Mouse (Mus musculus) forebrain, embryonic 10.5 days (tissue): ENCODE results near the gene B3gat3. TPM values are rescaled to one million over a fixed set of nuclear protein-coding genes. Genes with fewer than 3 reads are reported as not detected.
"Not testable (repeated sequence)": the region's sequence is repeated elsewhere in the genome, so short reads cannot be mapped to it uniquely, and the experiment has no call there.

ENCODE experiments used
- DNase-seq: peaks from one replicate; pipeline ENCODE4 v3.0.0-alpha.2; 2017; ENCODE audit warnings: low spot score; ENCODE audit errors: extremely low spot score
- H3K27ac ChIP-seq: fragments of 300-500 bp; sonication (generic); 2 replicates; pipeline ENCODE4 v1.5.1; 2016; ENCODE audit warnings: mild to moderate bottlenecking
- H3K27me3 ChIP-seq: fragments of 300-500 bp; sonication (generic); 2 replicates; pipeline ENCODE4 v1.6.1; 2016; ENCODE audit warnings: mild to moderate bottlenecking; ENCODE audit not compliant: poor library complexity, severe bottlenecking
- H3K36me3 ChIP-seq: fragments of 300-500 bp; sonication (generic); replicated peaks from 2 replicates; pipeline ENCODE4 v1.6.1; 2016; ENCODE audit warnings: mild to moderate bottlenecking, moderate library complexity
- H3K4me1 ChIP-seq: fragments of 300-500 bp; sonication (generic); 2 replicates; pipeline ENCODE4 v1.6.1; 2016
- H3K4me3 ChIP-seq: fragments of 300-500 bp; sonication (generic); 2 replicates; pipeline ENCODE4 v1.5.1; 2016; ENCODE audit warnings: mild to moderate bottlenecking, moderate library complexity
- H3K9me3 ChIP-seq: fragments of 300-500 bp; sonication (generic); 2 replicates; pipeline ENCODE4 v1.6.1; 2016; ENCODE audit warnings: mild to moderate bottlenecking, moderate library complexity
- WGBS: fragments of 180-500 bp; shearing (Covaris S2); methylation state at CpG from one replicate; pipeline ENCODE4 v1.1.7; 2016; 5-methylcytosine and 5-hydroxymethylcytosine counted together
- polyA plus RNA-seq: library from polyadenylated mRNA; unstranded; fragments of >200 nt; fragmentation: Nextera tagmentation; extraction: Ambion mirVana; gene quantifications from 2 replicates; pipeline ENCODE4 v1.2.1, GENCODE M21; 2016

The B3gat3 gene
- polyA plus RNA-seq, 1 experiment from 2014 or later, result 49.6 TPM

DNA sequence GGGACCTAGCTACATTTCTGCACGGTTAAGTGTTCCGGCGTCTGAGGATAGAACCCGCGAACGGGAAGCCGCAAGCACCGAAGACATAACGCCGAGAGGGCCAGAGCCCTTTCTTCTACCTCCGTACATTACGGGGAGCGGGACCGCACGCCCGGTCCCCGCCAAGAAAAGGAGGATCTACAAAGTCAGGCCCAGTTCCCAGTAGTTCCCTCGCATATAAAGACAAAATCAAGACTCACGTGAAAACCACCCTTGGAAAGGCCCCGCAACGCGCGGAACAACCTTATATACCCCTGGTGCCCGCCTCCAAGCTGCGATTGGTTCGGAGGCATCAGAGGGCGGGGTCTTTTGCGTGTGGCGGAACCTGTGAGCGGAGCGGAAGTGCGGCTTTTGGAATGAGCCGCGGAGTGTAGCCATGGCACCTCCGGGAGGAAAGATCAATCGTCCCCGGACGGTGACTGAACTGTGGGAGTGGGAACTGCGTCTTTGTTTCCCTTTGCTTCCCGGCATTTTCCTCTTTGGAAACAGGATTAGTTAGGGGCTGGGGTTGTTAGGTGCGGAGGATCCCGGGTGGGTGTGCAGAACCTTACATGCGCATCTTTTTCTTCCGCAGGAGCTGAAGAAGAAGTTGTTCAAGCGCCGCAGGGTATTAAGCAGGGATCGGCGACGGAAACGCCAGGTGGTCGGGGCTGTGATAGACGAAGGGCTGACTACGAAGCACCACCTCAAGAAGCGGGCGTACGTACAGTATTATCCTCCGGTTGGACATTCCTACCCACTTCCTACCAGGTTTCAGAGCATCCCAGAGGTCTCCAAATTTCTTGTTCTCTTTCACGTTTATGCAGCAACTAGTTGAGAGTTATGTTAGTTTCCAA, 31.4 kb upstream of the B3gat3 start, which contains the start of the genes 1810009A15Rik and Gm49416:
Gene 1810009A15Rik, plus strand, starts transcription at position 343 of the 875 bp plus-strand sequence.
Gene Gm49416, plus strand, starts transcription at position 416 of the 875 bp plus-strand sequence.
- H3K9me3 ChIP-seq, result no peaks in the 10 kb centered on the region
- H3K27ac ChIP-seq, result peak within 1 kb of the TSS; percentile 96
- peaks cover 22% of the 10 kb centered on the region for H3K36me3 ChIP-seq
- under 1% methylated on average over 58 of the region's 58 CpGs for WGBS
- peak; percentile 95 for DNase-seq
- peak within 1 kb of the TSS; percentile 78 for H3K4me3 ChIP-seq
- H3K27me3 ChIP-seq, result no peaks in the 10 kb centered on the region
- H3K4me1 ChIP-seq, result peaks cover 32% of the 10 kb centered on the region

GRCm38 (mm10) chr19:8892829-8893766, 27.1 kb upstream of the B3gat3 start, which contains the start of gene Ints5:
Gene Ints5, plus strand, starts transcription at chr19:8893005.
- Histone ChIP-seq H3K36me3 (peaks cover 53% of the 10 kb centered on the region), H3K27ac (peak within 1 kb of the TSS; percentile 94), H3K4me3 (peak within 1 kb of the TSS; percentile 84), H3K9me3 (no peaks in the 10 kb centered on the region), H3K4me1 (peaks cover 44% of the 10 kb centered on the region), H3K27me3 (no peaks in the 10 kb centered on the region)
- DNase-seq, result peak; percentile 83
- WGBS, result 4% methylated on average over 54 of the region's 54 CpGs

GRCm38 (mm10) chr19:8895397-8895960, 24.7 kb upstream of the B3gat3 start:
- no peak overlapping the region for H3K27ac ChIP-seq
- peaks cover 52% of the 10 kb centered on the region for H3K36me3 ChIP-seq
- WGBS, result 97% methylated on average over 9 of the region's 9 CpGs
- peak overlapping the region; percentile 1; the same call in 1 of the 2 replicates for H3K4me3 ChIP-seq
- H3K9me3 ChIP-seq, result no peaks in the 10 kb centered on the region
- no peaks in the 10 kb centered on the region for H3K27me3 ChIP-seq
- no peak for DNase-seq
- peaks cover 50% of the 10 kb centered on the region for H3K4me1 ChIP-seq

- H3K4me3 ChIP-seq, result peak overlapping the region; percentile 1; the same call in 1 of the 2 replicates
- 92% methylated on average over 5 of the region's 5 CpGs for WGBS
- not testable (repeated sequence) for H3K27me3 ChIP-seq, H3K27ac ChIP-seq, H3K9me3 ChIP-seq, DNase-seq
- peaks cover 50% of the 10 kb centered on the region for H3K4me1 ChIP-seq
- peaks cover 52% of the 10 kb centered on the region for H3K36me3 ChIP-seq
Measured at GRCm38 (mm10) chr19:8896231-8896630, 23.9 kb upstream of the B3gat3 start.

DNA sequence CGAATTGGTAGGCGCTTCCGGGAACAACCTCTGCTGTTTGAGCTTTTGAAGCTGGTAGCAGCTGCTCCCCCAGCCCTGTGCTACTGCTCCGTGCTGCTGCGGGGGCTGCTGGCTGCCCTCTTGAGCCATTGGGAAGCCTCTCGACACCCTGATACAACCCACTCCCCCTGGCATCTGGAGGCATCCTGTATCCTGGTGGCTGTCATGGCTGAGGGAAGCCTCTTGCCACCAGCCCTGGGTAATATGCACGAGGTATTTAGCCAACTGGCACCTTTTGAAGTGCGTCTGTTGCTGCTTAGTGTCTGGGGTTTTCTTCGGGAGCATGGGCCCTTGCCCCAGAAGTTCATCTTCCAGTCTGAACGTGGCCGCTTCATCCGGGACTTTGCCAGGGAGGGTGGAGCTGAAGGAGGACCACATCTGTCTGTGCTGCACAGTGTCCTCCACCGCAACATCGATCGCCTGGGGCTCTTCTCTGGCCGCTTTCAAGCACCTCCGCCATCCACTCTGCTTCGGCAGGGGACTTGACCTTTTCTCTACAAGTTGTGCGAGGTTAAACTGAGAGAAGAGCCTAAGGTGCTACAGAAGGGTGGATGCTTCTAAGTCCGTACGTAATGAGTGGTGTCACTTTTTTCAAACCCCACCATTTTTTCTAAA, 22.8 kb upstream of the B3gat3 start:
- peak overlapping the region; percentile 96 for H3K27ac ChIP-seq
- WGBS, result 34% methylated on average over 21 of the region's 21 CpGs
- H3K36me3 ChIP-seq, result peaks cover 57% of the 10 kb centered on the region
- DNase-seq, result peak; percentile 55
- not testable (repeated sequence) for H3K27me3 ChIP-seq, H3K9me3 ChIP-seq
- peak overlapping the region; percentile 94 for H3K4me3 ChIP-seq
- H3K4me1 ChIP-seq, result peaks cover 48% of the 10 kb centered on the region

DNA sequence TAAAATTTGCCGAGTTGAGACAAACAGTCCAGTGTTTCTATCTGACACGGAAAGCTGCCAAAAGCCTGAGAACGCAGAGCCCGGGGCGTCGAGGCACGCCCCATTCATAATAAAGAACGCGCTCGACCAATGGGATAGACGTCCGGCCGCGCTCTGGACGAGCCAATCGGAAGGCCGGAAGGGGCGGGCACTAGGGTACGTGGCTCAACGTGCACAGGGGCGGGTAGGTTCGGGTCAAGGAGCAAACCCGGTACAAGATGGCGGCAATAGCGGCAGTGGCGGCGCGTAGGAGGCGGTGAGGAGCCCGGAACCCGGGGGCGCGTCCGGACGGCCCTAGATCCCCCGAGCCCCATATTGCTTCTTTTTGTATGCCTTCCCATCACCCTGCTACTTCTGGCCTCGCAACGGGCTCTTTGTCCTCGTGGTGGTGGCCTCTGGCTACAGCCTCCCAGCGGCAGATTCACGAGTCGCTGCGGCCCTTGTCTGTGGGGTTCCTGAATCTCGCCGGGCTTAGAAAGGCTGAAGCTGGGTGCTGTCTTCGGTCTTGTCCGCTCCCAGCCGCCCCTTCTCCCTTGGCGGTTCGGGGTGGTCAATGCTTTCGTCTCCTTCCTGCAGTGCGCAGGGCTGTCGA, 22.2 kb upstream of the B3gat3 start, which contains the start of gene Ganab:
Gene Ganab, plus strand, starts transcription at position 207 of the 631 bp plus-strand sequence.
- Histone ChIP-seq H3K36me3 (peaks cover 63% of the 10 kb centered on the region), H3K4me1 (peaks cover 44% of the 10 kb centered on the region), H3K27me3 (no peaks in the 10 kb centered on the region), H3K9me3 (no peaks in the 10 kb centered on the region), H3K4me3 (peak within 1 kb of the TSS; percentile 94), H3K27ac (peak within 1 kb of the TSS; percentile 96)
- peak; percentile 98 for DNase-seq
- under 1% methylated on average over 53 of the region's 53 CpGs for WGBS

DNA sequence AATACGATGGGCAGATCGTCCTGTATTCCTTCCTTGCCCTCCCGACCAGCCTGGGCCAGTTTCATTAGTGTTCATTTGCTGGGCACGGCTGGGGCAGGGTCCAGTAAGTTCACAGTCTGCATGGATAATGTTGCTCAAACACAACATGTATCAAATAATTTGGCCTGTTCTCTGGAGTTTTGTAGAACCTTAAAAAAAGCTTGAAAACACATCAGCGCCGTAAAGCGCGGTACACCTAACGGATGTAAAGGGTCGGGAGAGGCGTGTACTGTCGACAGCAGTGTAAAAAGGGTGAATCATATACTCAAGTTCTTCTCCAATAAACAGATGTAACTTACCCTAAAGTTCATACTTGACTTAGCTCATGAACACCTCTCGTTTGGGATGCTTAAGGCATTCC, 21.6 kb upstream of the B3gat3 start:
- H3K27me3 ChIP-seq, result no peaks in the 10 kb centered on the region
- H3K4me3 ChIP-seq, result peak overlapping the region; percentile 94
- WGBS, result 17% methylated on average over 13 of the region's 13 CpGs
- peaks cover 69% of the 10 kb centered on the region for H3K36me3 ChIP-seq
- no peak for DNase-seq
- H3K27ac ChIP-seq, result peak overlapping the region; percentile 96
- peaks cover 41% of the 10 kb centered on the region for H3K4me1 ChIP-seq
- no peaks in the 10 kb centered on the region for H3K9me3 ChIP-seq

- H3K4me1 ChIP-seq, result peaks cover 36% of the 10 kb centered on the region
- DNase-seq, result no peak
- peaks cover 74% of the 10 kb centered on the region for H3K36me3 ChIP-seq
- no peaks in the 10 kb centered on the region for H3K27me3 ChIP-seq
- 0 out of 2 replicates have a peak overlapping the region, but pooled peaks have one; percentile 96 for H3K27ac ChIP-seq
- WGBS, result 71% methylated on average over 3 of the region's 3 CpGs
- H3K4me3 ChIP-seq, result peak overlapping the region; percentile 94
- H3K9me3 ChIP-seq, result no peaks in the 10 kb centered on the region
Measured at GRCm38 (mm10) chr19:8899079-8899478, 21.1 kb upstream of the B3gat3 start.

- no peak for DNase-seq
- Histone ChIP-seq H3K36me3 (peaks cover 87% of the 10 kb centered on the region), H3K9me3 (no peaks in the 10 kb centered on the region), H3K27me3 (no peaks in the 10 kb centered on the region), H3K27ac (no peak overlapping the region), H3K4me1 (peaks cover 14% of the 10 kb centered on the region), H3K4me3 (no peak overlapping the region)
- 93% methylated on average over 5 of the region's 5 CpGs for WGBS
Measured at GRCm38 (mm10) chr19:8903412-8903811, 16.8 kb upstream of the B3gat3 start.

DNA sequence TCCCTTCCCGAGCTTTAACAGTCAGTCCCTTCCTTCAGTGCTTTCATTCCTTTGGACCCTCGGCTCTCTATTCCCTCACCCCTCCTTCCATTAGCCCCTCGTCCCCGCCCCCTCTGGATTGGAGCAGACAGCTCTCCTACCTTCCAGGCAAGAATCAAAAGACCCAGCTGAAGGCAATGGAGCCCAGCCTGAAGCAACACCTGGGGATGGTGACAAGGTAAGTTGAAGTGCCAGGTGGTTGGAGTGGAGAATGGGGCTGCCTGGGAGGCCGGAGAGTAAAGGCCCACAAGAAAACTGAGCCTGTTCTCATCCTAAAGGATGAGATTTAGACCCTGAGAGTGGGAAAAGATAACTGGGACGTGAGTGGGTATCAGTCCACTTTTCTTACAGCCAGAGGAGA, 11.6 kb upstream of the B3gat3 start:
- no peak for DNase-seq
- 90% methylated on average over 6 of the region's 6 CpGs for WGBS
- Histone ChIP-seq H3K4me1 (no peaks in the 10 kb centered on the region), H3K27me3 (no peaks in the 10 kb centered on the region), H3K4me3 (no peak overlapping the region), H3K27ac (no peak overlapping the region), H3K9me3 (no peaks in the 10 kb centered on the region), H3K36me3 (peaks cover 100% of the 10 kb centered on the region)

GRCm38 (mm10) chr19:8911810-8912209, 8.4 kb upstream of the B3gat3 start:
- H3K27ac ChIP-seq, result no peak overlapping the region
- no peaks in the 10 kb centered on the region for H3K4me1 ChIP-seq
- H3K27me3 ChIP-seq, result no peaks in the 10 kb centered on the region
- no peak overlapping the region for H3K4me3 ChIP-seq
- peaks cover 100% of the 10 kb centered on the region for H3K36me3 ChIP-seq
- no peak for DNase-seq
- H3K9me3 ChIP-seq, result no peaks in the 10 kb centered on the region
- WGBS, result 96% methylated on average over 5 of the region's 5 CpGs
